Mouse (Mus musculus): ENCODE results near the gene Gm21974.
"Not testable (repeated sequence)": the region's sequence is repeated elsewhere in the genome, so short reads cannot be mapped to it uniquely, and the experiment has no call there.

The Gm21974 gene

GRCm38 (mm10) chr7:127915293-127915692 lies 20.0 kb upstream of the Gm21974 start:
- DNase-seq (ENCODE audit: low read depth, low spot score): no peak

GRCm38 (mm10) chr7:127912938-127913337 lies 17.7 kb upstream of the Gm21974 start:
- no peak for DNase-seq (ENCODE audit: low read depth, low spot score)

GRCm38 (mm10) chr7:127912190-127912871 lies 17.1 kb upstream of the Gm21974 start, which contains the start of gene Kat8:
Kat8 (plus strand) TSS chr7:127912516.
- peak; percentile 97 for DNase-seq (ENCODE audit: low read depth, low spot score)

GRCm38 (mm10) chr7:127908656-127909055 lies 13.4 kb upstream of the Gm21974 start:
- no peak for DNase-seq (ENCODE audit: low read depth, low spot score)

- DNase-seq (ENCODE audit: low read depth, low spot score): no peak
These were observed 12.7 kb upstream of the Gm21974 start for GRCm38 (mm10) chr7:127907939-127908338.

- DNase-seq (ENCODE audit: low read depth, low spot score): peak; percentile 94
These were observed 8.9 kb upstream of the Gm21974 start, which contains the start of gene Bckdk for GRCm38 (mm10) chr7:127903971-127904796. Bckdk (plus strand) TSS chr7:127904082.

GRCm38 (mm10) chr7:127901772-127902171 lies 6.5 kb upstream of the Gm21974 start:
- no peak for DNase-seq (ENCODE audit: low read depth, low spot score)

GRCm38 (mm10) chr7:127899997-127900396 lies 4.7 kb upstream of the Gm21974 start:
- no peak for DNase-seq (ENCODE audit: low read depth, low spot score)

GRCm38 (mm10) chr7:127898179-127898956 lies 3.1 kb upstream of the Gm21974 start:
- peak; percentile 71 for DNase-seq (ENCODE audit: low read depth, low spot score)

GRCm38 (mm10) chr7:127897542-127897941 lies 2.3 kb upstream of the Gm21974 start:
- no peak for DNase-seq (ENCODE audit: low read depth, low spot score)

- peak; percentile 90 for DNase-seq (ENCODE audit: low read depth, low spot score)
These were observed 1.1 kb upstream of the Gm21974 start for GRCm38 (mm10) chr7:127896384-127896783.

- not testable (repeated sequence) for DNase-seq (ENCODE audit: low read depth, low spot score)
These were observed 637 bp upstream of the Gm21974 start for GRCm38 (mm10) chr7:127895891-127896290.

GRCm38 (mm10) chr7:127894480-127894879 lies 774 bp downstream of the Gm21974 start:
- DNase-seq (ENCODE audit: low read depth, low spot score): no peak

- DNase-seq (ENCODE audit: low read depth, low spot score): no peak
These were observed 4.5 kb downstream of the Gm21974 start, which contains the start of gene Prss53 for GRCm38 (mm10) chr7:127890798-127891197. Prss53 (minus strand) TSS chr7:127890970.

GRCm38 (mm10) chr7:127888821-127889220 lies 6.4 kb downstream of the Gm21974 start:
- DNase-seq (ENCODE audit: low read depth, low spot score): no peak

GRCm38 (mm10) chr7:127887781-127888180 lies 7.5 kb downstream of the Gm21974 start:
- DNase-seq (ENCODE audit: low read depth, low spot score): peak; percentile 59

- no peak for DNase-seq (ENCODE audit: low read depth, low spot score)
These were observed 8.1 kb downstream of the Gm21974 start for GRCm38 (mm10) chr7:127887191-127887590.

- no peak for DNase-seq (ENCODE audit: low read depth, low spot score)
These were observed 8.7 kb downstream of the Gm21974 start for GRCm38 (mm10) chr7:127886551-127886950.

- peak; percentile 83 for DNase-seq (ENCODE audit: low read depth, low spot score)
These were observed 9.3 kb downstream of the Gm21974 start for GRCm38 (mm10) chr7:127885951-127886350.

GRCm38 (mm10) chr7:127880431-127880830 lies 14.8 kb downstream of the Gm21974 start:
- no peak for DNase-seq (ENCODE audit: low read depth, low spot score)

- no peak for DNase-seq (ENCODE audit: low read depth, low spot score)
These were observed 16.0 kb downstream of the Gm21974 start for GRCm38 (mm10) chr7:127879301-127879700.

Data from ZHBTc4 (cell line).